Mouse (Mus musculus): ENCODE measurements around the gene Pdp2.

Pdp2 gene

DNA sequence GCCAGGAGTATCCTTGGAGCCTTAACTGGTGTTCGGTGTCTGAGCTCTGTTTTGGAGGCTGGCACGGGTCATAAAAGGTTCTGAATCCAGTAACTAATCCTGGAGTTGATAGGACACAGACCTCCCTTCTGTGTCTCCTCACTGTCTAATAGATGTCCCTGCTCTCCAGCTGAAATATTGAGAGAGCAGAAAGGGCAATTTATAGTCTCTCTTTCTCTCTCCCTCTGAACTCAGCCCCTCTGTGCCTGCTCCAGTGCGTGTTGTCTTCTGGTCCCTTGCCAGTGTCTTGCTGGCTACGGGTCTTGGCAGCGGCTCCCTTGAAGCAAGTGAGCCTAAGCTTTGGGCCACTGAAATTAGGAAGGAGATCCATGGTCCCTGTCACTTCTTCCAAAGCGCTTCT lies 6.4 kb downstream of the Pdp2 start:
- no peak for DNase-seq

GRCm38 (mm10) chr8:104598496-104598895 lies 7.2 kb downstream of the Pdp2 start:
- DNase-seq = no peak

- DNase-seq = no peak
These were observed 10.1 kb downstream of the Pdp2 start for GRCm38 (mm10) chr8:104601386-104601785.

DNA sequence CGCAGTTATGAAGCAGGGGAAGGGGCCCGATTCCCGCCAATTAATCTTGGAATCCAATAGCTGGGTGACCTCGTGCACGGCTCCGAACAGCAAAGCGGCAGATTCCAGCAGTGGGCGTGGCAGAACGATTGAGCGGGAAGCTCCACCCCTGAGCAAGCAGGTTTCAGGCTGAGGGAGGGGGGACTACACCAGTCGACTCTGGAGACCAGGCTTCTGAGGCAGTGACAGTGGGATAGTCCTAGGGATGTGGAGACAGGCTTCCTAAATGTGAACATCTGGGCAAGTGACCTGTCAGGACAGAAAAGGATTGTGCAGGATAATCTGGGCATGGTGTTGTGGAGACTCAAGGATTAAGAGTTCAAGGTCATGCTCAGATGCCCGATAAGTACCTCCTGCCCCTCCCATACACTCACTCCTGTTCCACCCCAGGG lies 10.7 kb downstream of the Pdp2 start:
- DNase-seq = no peak

DNA sequence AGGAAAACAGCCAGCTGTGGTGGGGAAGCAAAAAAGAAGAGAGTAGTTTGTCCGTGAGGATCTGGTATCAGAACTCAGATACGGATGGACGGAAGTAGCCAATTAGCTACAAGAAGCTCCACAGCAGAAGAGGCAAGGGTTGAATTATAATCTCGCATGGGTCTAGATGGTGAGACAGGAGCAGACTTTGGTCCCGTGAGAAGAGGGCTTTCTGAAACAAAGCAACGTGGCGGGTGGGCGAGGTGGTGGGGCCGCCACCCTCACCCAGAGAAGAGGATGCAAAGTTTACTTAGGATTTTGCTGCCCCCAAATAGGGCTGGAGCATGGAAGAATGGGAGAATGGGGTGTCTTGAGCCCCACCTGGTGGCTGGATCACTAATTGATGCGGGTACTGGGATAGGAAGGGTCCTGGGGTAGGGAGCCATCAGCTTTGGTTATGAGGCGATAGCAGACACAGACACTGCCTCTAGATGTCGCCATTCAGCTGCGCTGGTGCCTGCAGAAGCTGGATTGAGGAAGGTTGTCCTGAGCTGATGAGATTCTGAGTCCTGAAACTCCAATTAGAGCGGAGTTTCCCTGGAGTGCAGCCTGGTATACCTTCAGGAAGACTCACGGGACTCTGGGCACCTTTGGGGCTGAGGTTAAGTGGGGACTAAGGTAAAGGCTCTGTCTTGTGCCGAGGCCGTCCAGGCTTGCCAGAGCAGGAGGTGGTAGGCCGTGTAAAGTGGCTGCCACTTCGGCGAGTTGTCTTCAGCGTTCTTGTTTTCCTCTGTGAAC lies 11.4 kb downstream of the Pdp2 start:
- DNase-seq = peak; percentile 70

GRCm38 (mm10) chr8:104603245-104603593 lies 12.0 kb downstream of the Pdp2 start:
- DNase-seq = no peak

- DNase-seq = no peak
These were observed 15.1 kb downstream of the Pdp2 start for GRCm38 (mm10) chr8:104606329-104606728.

GRCm38 (mm10) chr8:104607944-104608343 lies 16.7 kb downstream of the Pdp2 start:
- DNase-seq = no peak

- DNase-seq = no peak
These were observed 18.0 kb downstream of the Pdp2 start for GRCm38 (mm10) chr8:104609222-104609621.

- no peak for DNase-seq
These were observed 19.0 kb downstream of the Pdp2 start for GRCm38 (mm10) chr8:104610185-104610766.

GRCm38 (mm10) chr8:104611613-104612012 lies 20.4 kb downstream of the Pdp2 start:
- DNase-seq = no peak

- no peak for DNase-seq
These were observed 21.9 kb downstream of the Pdp2 start for GRCm38 (mm10) chr8:104613119-104613518.

- DNase-seq = no peak
These were observed 29.5 kb downstream of the Pdp2 start for GRCm38 (mm10) chr8:104620765-104621164.

GRCm38 (mm10) chr8:104624161-104624560 lies 32.9 kb downstream of the Pdp2 start, which contains the start of gene Cdh16:
Gene Cdh16 (minus strand): TSS chr8:104624396.
- no peak for DNase-seq

DNA sequence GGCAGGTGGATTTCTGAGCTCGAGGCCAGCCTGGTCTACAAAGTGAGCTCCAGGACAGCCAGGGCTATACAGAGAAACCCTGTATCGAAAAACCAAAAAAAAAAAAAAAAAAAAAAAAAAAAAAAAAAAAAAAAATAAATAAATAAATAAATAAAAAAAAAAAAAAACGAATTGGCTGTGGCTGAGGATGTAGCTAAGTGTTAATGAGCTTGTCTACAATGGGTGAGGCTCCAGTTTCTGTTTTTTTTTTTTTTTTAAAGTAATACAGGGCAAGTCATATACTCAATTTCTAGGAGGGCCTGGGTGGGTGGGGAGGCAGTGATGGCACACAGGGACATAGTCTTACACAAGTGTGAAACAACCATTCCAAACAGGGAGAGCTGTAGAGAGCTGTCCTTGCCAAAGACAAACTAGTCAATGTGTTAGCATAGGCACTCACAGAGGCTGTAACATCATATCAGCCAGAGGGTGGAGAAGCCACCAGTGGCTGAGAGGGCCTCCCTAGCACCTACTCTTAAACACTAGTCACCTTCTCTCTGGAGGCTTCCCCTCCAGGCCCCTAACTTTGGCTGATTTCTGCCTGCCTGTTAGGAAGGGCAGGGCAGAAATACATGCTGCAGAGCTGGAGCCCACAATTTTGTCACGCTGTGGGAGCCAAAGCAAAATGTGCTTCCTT lies 36.0 kb downstream of the Pdp2 start:
- no peak for DNase-seq

GRCm38 (mm10) chr8:104628402-104628801 lies 37.2 kb downstream of the Pdp2 start:
- DNase-seq = no peak

DNA sequence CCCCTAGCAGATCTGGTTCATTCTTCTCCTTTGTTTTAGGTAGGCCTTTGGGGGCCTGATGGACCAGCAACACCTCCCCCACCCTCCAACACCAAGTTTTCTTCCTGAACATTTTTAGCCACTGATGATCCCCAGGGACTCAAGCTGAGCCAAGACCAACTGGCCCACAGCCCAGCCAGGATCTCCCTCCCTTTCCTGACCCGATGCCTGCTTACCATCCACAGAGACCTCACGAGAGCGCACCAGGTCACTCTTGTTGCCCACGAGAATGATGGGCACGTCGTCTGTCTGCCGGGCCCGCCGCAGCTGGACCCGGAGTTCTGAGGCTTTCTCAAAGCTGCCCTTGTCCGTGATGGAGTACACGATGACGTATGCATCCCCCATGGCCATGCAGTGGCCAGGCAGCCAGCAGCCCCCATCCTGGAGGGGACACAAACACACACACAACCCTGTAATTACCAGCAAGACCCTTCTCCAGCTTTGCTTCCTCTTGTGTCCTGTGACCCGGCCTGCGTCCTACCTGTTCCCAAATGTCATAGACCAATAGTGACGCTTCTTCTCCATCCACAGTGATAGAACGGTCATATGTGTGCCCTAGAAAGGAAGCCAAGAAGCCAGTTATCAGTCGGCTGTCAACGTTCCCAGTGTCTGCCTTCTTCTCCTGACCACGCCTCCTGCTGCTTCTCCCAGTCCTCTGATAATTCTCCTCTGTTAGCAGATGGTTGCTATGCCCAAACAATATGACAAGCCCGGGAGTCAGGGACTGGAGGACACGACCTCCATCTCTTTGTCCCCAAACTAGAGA lies 38.3 kb downstream of the Pdp2 start:
- DNase-seq = no peak

GRCm38 (mm10) chr8:104630111-104630479 lies 38.8 kb downstream of the Pdp2 start:
- DNase-seq = no peak

DNA sequence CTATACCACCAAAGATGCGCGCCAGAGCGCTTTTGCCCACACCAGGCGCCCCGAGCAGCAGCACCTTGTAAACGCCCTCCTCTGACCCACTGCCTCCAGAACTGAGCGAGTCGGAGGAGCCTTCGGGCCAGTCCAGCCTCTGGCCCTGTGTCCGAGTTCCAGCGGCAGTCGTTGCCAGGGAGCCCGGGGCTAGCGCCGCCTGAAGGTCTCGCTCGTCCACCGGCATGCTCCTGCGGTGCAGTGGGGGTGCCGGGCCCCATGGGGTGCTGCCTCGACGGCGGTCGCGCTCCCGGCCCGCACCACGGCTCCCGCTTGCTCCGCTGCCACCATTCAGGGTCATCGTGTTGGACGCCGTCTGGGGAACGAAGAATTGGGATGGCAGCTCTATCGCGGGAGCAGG lies 39.3 kb downstream of the Pdp2 start:
- DNase-seq = no peak

DNA sequence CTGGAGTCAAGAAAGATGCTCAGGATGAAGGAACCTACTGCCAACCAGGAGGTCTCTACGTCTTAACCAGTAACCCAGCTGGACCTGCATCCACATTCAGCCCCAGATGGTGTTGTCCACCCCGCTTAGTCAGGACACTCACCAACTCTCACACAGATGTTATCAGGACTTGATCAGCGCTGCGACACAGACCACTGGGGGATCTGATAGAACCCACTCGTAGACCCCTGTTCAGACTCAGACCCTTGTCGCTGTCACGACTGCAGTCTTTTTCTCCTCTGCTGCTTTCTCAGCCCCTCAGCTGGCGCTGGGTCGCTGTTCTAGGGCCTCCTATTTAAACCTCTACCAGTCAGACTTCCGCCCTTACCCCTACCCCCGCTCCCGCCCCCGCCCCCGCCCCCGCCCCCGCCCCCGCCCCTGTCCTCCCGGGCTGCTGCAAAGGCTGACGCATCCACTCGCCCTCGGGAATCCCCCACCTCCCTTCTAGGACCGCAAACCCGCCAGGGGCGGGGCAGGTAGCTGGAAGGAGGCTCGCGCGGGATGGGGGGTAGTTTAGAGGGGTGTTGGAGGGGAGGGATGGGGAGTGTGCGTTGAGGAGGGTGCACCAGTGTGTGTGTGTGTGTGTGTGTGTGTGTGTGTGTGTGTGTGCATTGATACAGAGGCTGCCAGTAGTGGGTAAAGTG lies 39.9 kb downstream of the Pdp2 start, which contains the start of gene Rrad:
Gene Rrad (minus strand): TSS at position 347 of the 683 bp plus-strand sequence.
- no peak for DNase-seq

- DNase-seq = no peak
These were observed 40.7 kb downstream of the Pdp2 start for GRCm38 (mm10) chr8:104631975-104632374.

DNA sequence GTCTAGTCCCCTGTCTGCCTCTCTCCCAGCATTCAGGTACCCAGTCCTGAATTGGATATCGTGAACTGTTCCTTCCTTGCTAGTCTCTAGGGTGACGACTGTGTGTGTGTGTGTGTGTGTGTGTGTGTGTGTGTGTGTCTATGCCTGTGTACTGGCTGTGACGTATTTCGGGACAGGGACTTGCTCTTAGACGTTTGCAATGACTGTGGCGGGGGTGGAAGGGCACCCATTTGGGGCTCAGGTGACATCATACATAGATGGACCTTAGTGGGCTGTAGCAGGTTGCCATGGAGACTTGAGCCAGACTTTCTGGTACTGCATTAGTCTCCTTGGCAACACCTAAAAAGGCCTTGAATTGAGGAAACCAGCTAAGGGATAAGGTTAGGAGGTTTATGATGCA lies 41.2 kb downstream of the Pdp2 start:
- DNase-seq = no peak

All from cerebellum, adult 11 months (tissue).